Mouse (Mus musculus) bone marrow macrophage, adult 2 months (primary cell): ENCODE measurements around the gene Mprip. TPM values are rescaled to one million over a fixed set of nuclear protein-coding genes. Genes with fewer than 3 reads are reported as not detected.
A peak's percentile ranks its signal among the peaks of the same experiment; 100 is the strongest.

Experiments used
- H3K27ac ChIP-seq: 2 replicates; pipeline ENCODE4 v1.5.1; 2012; ENCODE audit warnings: low read depth, low read length; ENCODE audit not compliant: insufficient read depth
- H3K4me1 ChIP-seq: 2 replicates; pipeline ENCODE4 v1.6.1; 2012; ENCODE audit warnings: low read length; ENCODE audit not compliant: control insufficient read depth, insufficient read depth
- H3K4me3 ChIP-seq: 2 replicates; pipeline ENCODE4 v1.5.1; 2012; ENCODE audit warnings: mild to moderate bottlenecking, low read length, moderate library complexity; ENCODE audit not compliant: insufficient read depth
- CTCF ChIP-seq: IDR thresholded peaks from 2 replicates; pipeline ENCODE4 v1.5.1; 2012; ENCODE audit warnings: low read depth, mild to moderate bottlenecking, low read length, moderate library complexity
- POLR2A ChIP-seq: IDR thresholded peaks from 2 replicates; pipeline ENCODE4 v1.6.1; 2012; ENCODE audit warnings: mild to moderate bottlenecking, low read depth, low read length, borderline replicate concordance
- polyA plus RNA-seq: library from polyadenylated mRNA; stranded (reverse); fragments of >200 nt; gene quantifications from 2 replicates; pipeline ENCODE4 v1.2.4, GENCODE M21; 2012; ENCODE audit not compliant: missing spikeins, insufficient read depth, insufficient read length

Gene Mprip
- polyA plus RNA-seq, 1 experiment, result 55.9 TPM

GRCm38 (mm10) chr11:59786444-59787198 is 125.5 kb downstream of the Mprip start:
- Histone ChIP-seq H3K4me1 (no peaks in the 10 kb centered on the region), H3K4me3 (peak overlapping the region; percentile 57), H3K27ac (no peak overlapping the region)
- no peak for TF ChIP-seq CTCF
- TF ChIP-seq POLR2A, result no peak

- TF ChIP-seq POLR2A (no peak), CTCF (no peak)
- Histone ChIP-seq H3K4me1 (no peaks in the 10 kb centered on the region), H3K27ac (no peak within 1 kb of the TSS), H3K4me3 (peak within 1 kb of the TSS; percentile 57)
Measured at GRCm38 (mm10) chr11:59787199-59787781, 126.2 kb downstream of the Mprip start, which contains the start of gene Pld6. Gene Pld6 (minus strand): TSS chr11:59787645.

- Histone ChIP-seq H3K4me3 (no peak overlapping the region), H3K27ac (no peak overlapping the region), H3K4me1 (no peaks in the 10 kb centered on the region)
- TF ChIP-seq CTCF, result no peak
- TF ChIP-seq POLR2A, result no peak
Measured at GRCm38 (mm10) chr11:59789311-59789710, 128.2 kb downstream of the Mprip start.

- Histone ChIP-seq H3K4me3 (no peak overlapping the region), H3K27ac (no peak overlapping the region), H3K4me1 (no peaks in the 10 kb centered on the region)
- TF ChIP-seq CTCF, result no peak
- TF ChIP-seq POLR2A, result no peak
Measured at GRCm38 (mm10) chr11:59793390-59793789, 132.3 kb downstream of the Mprip start.

GRCm38 (mm10) chr11:59800412-59800811 is 139.3 kb downstream of the Mprip start:
- H3K4me3 ChIP-seq, result no peak overlapping the region
- no peaks in the 10 kb centered on the region for H3K4me1 ChIP-seq
- no peak overlapping the region for H3K27ac ChIP-seq
- TF ChIP-seq POLR2A, result no peak
- TF ChIP-seq CTCF, result no peak

GRCm38 (mm10) chr11:59801881-59802280 is 140.8 kb downstream of the Mprip start:
- TF ChIP-seq POLR2A (no peak), CTCF (no peak)
- H3K27ac ChIP-seq, result no peak overlapping the region
- H3K4me3 ChIP-seq, result no peak overlapping the region
- peaks cover 6% of the 10 kb centered on the region for H3K4me1 ChIP-seq

- Histone ChIP-seq H3K4me3 (no peak overlapping the region), H3K4me1 (peaks cover 17% of the 10 kb centered on the region), H3K27ac (no peak overlapping the region)
- no peak for TF ChIP-seq CTCF
- no peak for TF ChIP-seq POLR2A
Measured at GRCm38 (mm10) chr11:59803516-59803915, 142.4 kb downstream of the Mprip start.

- Histone ChIP-seq H3K4me3 (no peak overlapping the region), H3K27ac (no peak overlapping the region), H3K4me1 (peaks cover 19% of the 10 kb centered on the region)
Measured at GRCm38 (mm10) chr11:59804409-59805110, 143.5 kb downstream of the Mprip start.

GRCm38 (mm10) chr11:59805256-59805655 is 144.2 kb downstream of the Mprip start:
- H3K4me3 ChIP-seq, result no peak overlapping the region
- peaks cover 19% of the 10 kb centered on the region for H3K4me1 ChIP-seq
- no peak overlapping the region for H3K27ac ChIP-seq
- TF ChIP-seq CTCF (no peak), POLR2A (no peak)

More at GRCm38 (mm10) chr11:59804409-59805110, 143.5 kb downstream of the Mprip start:
- TF ChIP-seq POLR2A (no peak), CTCF (no peak)

- Histone ChIP-seq H3K27ac (no peak overlapping the region), H3K4me1 (peaks cover 19% of the 10 kb centered on the region), H3K4me3 (no peak overlapping the region)
- no peak for TF ChIP-seq POLR2A
- no peak for TF ChIP-seq CTCF
Measured at GRCm38 (mm10) chr11:59805656-59806055, 144.6 kb downstream of the Mprip start.
